Mouse (Mus musculus) cortical plate, adult 2 months (tissue): ENCODE data around the gene Gbx2. TPM values are rescaled to one million over a fixed set of nuclear protein-coding genes. Genes with fewer than 3 reads are reported as not detected.

Source experiments
- H3K27ac ChIP-seq: fragments of 200-500 bp; 2 replicates; pipeline ENCODE4 v1.5.1; 2012; ENCODE audit warnings: low read length, control low read depth, inconsistent platforms; ENCODE audit not compliant: insufficient read depth
- H3K4me1 ChIP-seq: fragments of 200-500 bp; 2 replicates; pipeline ENCODE4 v1.6.1; 2011; ENCODE audit warnings: low read length; ENCODE audit not compliant: control insufficient read depth, insufficient read depth
- H3K4me3 ChIP-seq: fragments of 200-500 bp; 2 replicates; pipeline ENCODE4 v1.5.1; 2011; ENCODE audit warnings: mild to moderate bottlenecking, low read length, control low read depth; ENCODE audit not compliant: insufficient read depth
- CTCF ChIP-seq: fragments of 200-500 bp; IDR thresholded peaks from 2 replicates; pipeline ENCODE4 v1.5.1; 2011; ENCODE audit warnings: mild to moderate bottlenecking, control low read depth, low read length; ENCODE audit not compliant: insufficient read depth; ENCODE audit errors: extremely low read depth
- POLR2A ChIP-seq: fragments of 200-500 bp; IDR thresholded peaks from 2 replicates; pipeline ENCODE4 v1.6.1; 2011; ENCODE audit warnings: mild to moderate bottlenecking, low read length, control low read depth; ENCODE audit not compliant: insufficient read depth; ENCODE audit errors: extremely low read depth
- polyA plus RNA-seq: library from polyadenylated mRNA; depleted of rRNA; stranded (reverse); fragments of >200 nt; gene quantifications from 2 replicates; pipeline ENCODE4 v1.2.3, GENCODE M21; 2012; rRNA removed

The Gbx2 gene
- polyA plus RNA-seq, 1 experiment = 0.13 TPM

DNA sequence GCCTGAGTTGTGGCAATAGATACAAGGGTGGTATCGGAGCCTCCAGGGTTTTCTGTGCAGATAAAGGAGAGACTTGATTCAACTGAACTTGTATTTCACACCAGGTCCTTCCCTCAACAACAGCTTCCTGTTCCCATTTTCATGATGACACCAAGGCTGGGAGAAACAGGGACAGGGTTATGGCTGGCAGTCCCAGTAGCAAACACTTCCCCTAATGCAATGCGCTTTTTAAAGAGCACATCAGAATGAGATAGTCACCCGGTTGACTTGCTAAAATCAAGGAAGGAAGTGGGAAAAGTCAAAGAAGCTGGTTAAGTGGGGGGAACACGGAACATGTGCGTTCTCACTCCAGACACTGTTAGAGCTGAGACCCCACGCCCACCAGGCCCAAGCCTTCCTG, 39.6 kb downstream of the Gbx2 start:
- Histone ChIP-seq H3K4me3 (no peak overlapping the region), H3K27ac (no peak overlapping the region), H3K4me1 (no peaks in the 10 kb centered on the region)
- TF ChIP-seq POLR2A (no peak), CTCF (no peak)

DNA sequence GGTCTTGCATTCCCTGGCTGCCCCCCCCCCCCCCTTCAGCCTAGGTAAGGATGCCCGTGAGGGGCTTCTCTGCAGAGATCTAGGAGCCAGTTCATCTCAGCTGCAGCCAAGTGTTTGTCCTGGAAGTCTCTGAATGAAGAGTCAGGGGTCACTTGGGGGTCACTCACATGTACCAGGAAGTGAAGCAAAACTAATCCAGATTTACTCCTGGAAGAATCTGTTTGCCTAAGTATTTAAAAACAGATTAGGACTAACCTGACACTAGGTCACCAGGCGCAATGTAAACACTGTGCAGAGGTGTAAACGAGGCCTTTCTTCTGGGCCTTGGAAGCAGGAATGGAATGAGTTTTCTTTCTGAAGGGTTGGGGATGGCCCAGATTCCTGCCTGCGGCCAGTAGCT, 45.3 kb downstream of the Gbx2 start:
- Histone ChIP-seq H3K4me3 (no peak overlapping the region), H3K27ac (no peak overlapping the region), H3K4me1 (no peaks in the 10 kb centered on the region)
- TF ChIP-seq POLR2A (no peak), CTCF (no peak)

GRCm38 (mm10) chr1:89884335-89884734, 46.6 kb downstream of the Gbx2 start:
- Histone ChIP-seq H3K27ac (no peak overlapping the region), H3K4me3 (no peak overlapping the region), H3K4me1 (no peaks in the 10 kb centered on the region)
- TF ChIP-seq CTCF (no peak), POLR2A (no peak)

- H3K4me3 ChIP-seq = no peak overlapping the region
- H3K27ac ChIP-seq = no peak overlapping the region
- peaks cover 5% of the 10 kb centered on the region for H3K4me1 ChIP-seq
Observed at GRCm38 (mm10) chr1:89880834-89881233, 50.1 kb downstream of the Gbx2 start.

GRCm38 (mm10) chr1:89880193-89880592, 50.8 kb downstream of the Gbx2 start:
- Histone ChIP-seq H3K4me3 (no peak overlapping the region), H3K4me1 (peaks cover 5% of the 10 kb centered on the region), H3K27ac (no peak overlapping the region)
- TF ChIP-seq CTCF (no peak), POLR2A (no peak)

More at GRCm38 (mm10) chr1:89880834-89881233, 50.1 kb downstream of the Gbx2 start:
- TF ChIP-seq CTCF = no peak
- TF ChIP-seq POLR2A = no peak

DNA sequence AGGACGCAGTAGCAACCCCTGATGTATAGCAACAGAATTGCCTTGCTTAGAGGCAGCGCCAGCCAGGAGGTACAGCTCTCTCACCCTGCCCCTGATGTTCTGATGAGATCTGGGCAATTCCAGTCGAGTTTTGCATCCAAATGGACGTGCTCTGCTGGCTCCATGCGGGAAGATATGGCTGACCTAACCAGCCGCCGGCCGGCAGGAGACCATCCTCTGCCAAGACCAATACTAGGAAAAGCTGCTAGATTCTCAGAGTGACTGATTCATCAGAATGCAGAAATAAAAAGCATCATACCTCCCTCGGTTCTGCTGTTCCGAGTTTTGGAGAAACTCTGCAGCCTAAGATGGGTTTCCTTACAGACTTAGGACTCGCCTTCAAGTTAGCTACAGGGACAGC, 52.5 kb downstream of the Gbx2 start:
- no peak for TF ChIP-seq CTCF
- no peak for TF ChIP-seq POLR2A
- H3K27ac ChIP-seq = no peak overlapping the region
- peaks cover 5% of the 10 kb centered on the region for H3K4me1 ChIP-seq
- H3K4me3 ChIP-seq = no peak overlapping the region

Other genes with a start within 250 kb of the Gbx2 start
- 1.2 and 1.3 TPM in 2 replicates for gene Asb18, start 83.5 kb upstream of the Gbx2 start, polyA plus RNA-seq
- gene Iqca, start 222.2 kb upstream of the Gbx2 start, polyA plus RNA-seq = 0.61 and 0.86 TPM in 2 replicates